Comparison of ENCODE assay signal across 10 mouse cellular contexts in genomic region chr13:51813621-51814615, GRCm38 (mm10). TPM values are rescaled to one million over a fixed set of nuclear protein-coding genes. Genes with fewer than 3 reads are reported as not detected.
DNase-seq lines count a peak whose midpoint lies in the region; ATAC-seq and TF ChIP-seq lines count a peak whose summit lies in the region.
"Had no signal": no experiment of that assay in that cellular context is flagged by ENCODE, and none has a peak within 500 bp of the region (broad histone marks: within the 10 kb centered on the region; RNA-seq: fewer than 3 reads in every experiment).

No protein-coding gene starts in this region.

- H3K27me3 ChIP-seq in spleen, adult 2 months (ENCODE audit: control insufficient read depth, insufficient read depth, low read length): no peaks in the 10 kb centered on the region
- no peaks in the 10 kb centered on the region for H3K27me3 ChIP-seq in embryonic facial prominence, embryonic 10.5 days (replicated peaks; ENCODE audit: low read depth, poor library complexity, severe bottlenecking)
- H3K27me3 ChIP-seq in megakaryocyte, embryonic 14.5 days (replicated peaks): no peaks in the 10 kb centered on the region
- H3K27me3 ChIP-seq: limb, embryonic 13.5 days had no signal

- no peak for ATAC-seq in cerebellum, adult (ENCODE audit: insufficient number of reproducible peaks, low FRiP score, low TSS enrichment)

- H3K27ac ChIP-seq in spleen, adult 2 months (ENCODE audit: insufficient read depth, low read length): peak overlapping the region; percentile 27; the same call in 1 of the 2 replicates
- no peak overlapping the region for H3K27ac ChIP-seq in embryonic facial prominence, embryonic 10.5 days (replicated peaks)
- H3K27ac ChIP-seq: heart, adult 2 months; limb, embryonic 13.5 days had no signal

- no peak overlapping the region for H3K4me3 ChIP-seq in spleen, adult 2 months (ENCODE audit: extremely low read depth, insufficient read depth, insufficient read length)
- no peak overlapping the region for H3K4me3 ChIP-seq in embryonic facial prominence, embryonic 10.5 days
- peak overlapping the region; percentile 38 for H3K4me3 ChIP-seq in megakaryocyte, embryonic 14.5 days (replicated peaks)
- H3K4me3 ChIP-seq: heart, adult 2 months; limb, embryonic 13.5 days had no signal

- no peaks in the 10 kb centered on the region for H3K36me3 ChIP-seq in spleen, adult 2 months (ENCODE audit: control insufficient read depth, insufficient read depth, low read length)
- no peaks in the 10 kb centered on the region for H3K36me3 ChIP-seq in embryonic facial prominence, embryonic 10.5 days (replicated peaks)
- no peaks in the 10 kb centered on the region for H3K36me3 ChIP-seq in megakaryocyte, embryonic 14.5 days (replicated peaks; ENCODE audit: low read length)
- H3K36me3 ChIP-seq: limb, embryonic 13.5 days had no signal

- no peaks in the 10 kb centered on the region for H3K9me3 ChIP-seq in embryonic facial prominence, embryonic 10.5 days
- no peaks in the 10 kb centered on the region for H3K9me3 ChIP-seq in megakaryocyte, embryonic 14.5 days
- H3K9me3 ChIP-seq: limb, embryonic 13.5 days had no signal

- no peak for TF ChIP-seq CTCF in spleen, adult 2 months (IDR thresholded peaks at IDR 0.05; ENCODE audit: extremely low read depth, insufficient read depth, insufficient read length, insufficient replicate concordance)

- no peak for TF ChIP-seq POLR2A in spleen, adult 2 months (IDR thresholded peaks at IDR 0.05; ENCODE audit: low read depth, low read length)

- WGBS in spleen, adult 2 months: 37% methylated on average over 10 of the region's 10 CpGs
- WGBS in embryonic facial prominence, embryonic 10.5 days: 61% methylated on average over 10 of the region's 10 CpGs

- DNase-seq in spleen, adult 2 months (ENCODE audit: low read depth in 1 of 2, low spot score in 2 of 2): peak; percentile 49 to 95
- no peak for DNase-seq in spleen, postnatal 14 days (ENCODE audit: low spot score in 2 of 2)
- DNase-seq in embryonic facial prominence, embryonic 10.5 days (ENCODE audit: low spot score): peak; percentile 61
- peak; percentile 65 for DNase-seq in thymus, postnatal 4 days
- no peak for DNase-seq in ovary, adult 18-20 months (ENCODE audit: low spot score)
- DNase-seq in layer of hippocampus, adult 8-10 months (ENCODE audit: low spot score in 2 of 2): no peak

- peaks cover 8% of the 10 kb centered on the region; the same call in 1 of the 2 replicates for H3K4me1 ChIP-seq in spleen, adult 2 months (ENCODE audit: control insufficient read depth, insufficient read depth, insufficient read length)
- peaks cover 30% of the 10 kb centered on the region for H3K4me1 ChIP-seq in embryonic facial prominence, embryonic 10.5 days
- peaks cover 97% of the 10 kb centered on the region for H3K4me1 ChIP-seq in megakaryocyte, embryonic 14.5 days

RNA-seq across cellular contexts. Expression of gene Sema4d, which starts 20.4 kb away (rescaled TPM):
- polyA plus RNA-seq in spleen, adult 2 months (2012; rRNA removed): 77.0 and 103 TPM in 2 replicates
- 6.8 and 7.8 TPM in 2 replicates for polyA plus RNA-seq in embryonic facial prominence, embryonic 10.5 days (2016; fragmentation: Nextera tagmentation; extraction: Ambion mirVana)
- 55.2 and 58.6 TPM in 2 replicates for polyA plus RNA-seq in megakaryocyte, embryonic 14.5 days (2012; ENCODE audit: insufficient read depth, low replicate concordance)
- total RNA-seq in layer of hippocampus, adult 8-10 months (2022): 10 to 100 TPM; 79.8 to 99.9 (median 95.4) TPM

RNA-seq across cellular contexts. Expression of gene Gadd45g, which starts 32.6 kb away (rescaled TPM):
- 14.6 and 19.8 TPM in 2 replicates for polyA plus RNA-seq in spleen, adult 2 months (2012; rRNA removed)
- polyA plus RNA-seq in embryonic facial prominence, embryonic 10.5 days (2016; fragmentation: Nextera tagmentation; extraction: Ambion mirVana): 61.5 and 75.2 TPM in 2 replicates
- polyA plus RNA-seq in megakaryocyte, embryonic 14.5 days (2012; ENCODE audit: insufficient read depth, low replicate concordance): 115 and 668 TPM in 2 replicates
- total RNA-seq in layer of hippocampus, adult 8-10 months (2022): 10 to 100 TPM; 14.6 to 28.2 (median 17.2) TPM

Comparison
In these comparisons a context has a peak if more than half of its experiments do, and no peak if none do; other contexts are left out.
1. DNase-seq: peak in spleen, adult 2 months (2 of 2), embryonic facial prominence, embryonic 10.5 days (single experiment) and thymus, postnatal 4 days (single experiment); none in spleen, postnatal 14 days (0 of 2), ovary, adult 18-20 months (single experiment) and layer of hippocampus, adult 8-10 months (0 of 2).